Mouse (Mus musculus): Measurements from ENCODE around the gene Glt8d2. TPM values are rescaled to one million over a fixed set of nuclear protein-coding genes. Genes with fewer than 3 reads are reported as not detected.
"Not testable (repeated sequence)": the region's sequence is repeated elsewhere in the genome, so short reads cannot be mapped to it uniquely, and the experiment has no call there.

Gene Glt8d2
- polyA plus RNA-seq, 1 experiment from 2014 or later, result 3.8 TPM

DNA sequence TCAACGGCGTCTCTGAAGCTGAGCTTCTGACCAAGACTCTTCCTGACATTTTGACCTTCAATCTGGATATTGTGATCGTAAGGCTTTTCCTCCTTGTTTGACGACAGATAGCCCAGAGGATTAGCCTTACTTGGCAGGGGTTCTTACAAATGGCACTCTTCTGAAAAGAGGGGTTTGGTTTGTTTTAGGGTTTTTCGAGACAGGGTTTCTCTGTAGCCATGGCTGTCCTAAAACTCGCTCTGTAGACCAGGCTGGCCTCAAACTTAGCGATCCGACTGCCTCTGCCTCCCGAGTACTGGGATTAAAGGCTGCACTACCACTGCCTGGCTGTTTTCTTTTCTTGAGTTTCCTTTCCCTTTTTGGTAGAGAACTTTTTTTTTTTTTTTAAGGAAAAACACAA, 49.0 kb downstream of the Glt8d2 start:
- no peak overlapping the region for H3K27ac ChIP-seq
- ATAC-seq (replicated peaks; ENCODE audit: insufficient number of reproducible peaks, insufficient read depth, low FRiP score, low read depth), result no peak
- 90% methylated on average over 9 of the region's 9 CpGs for WGBS
- no peaks in the 10 kb centered on the region for H3K27me3 ChIP-seq
- H3K9ac ChIP-seq, result no peak overlapping the region
- H3K4me2 ChIP-seq, result no peak overlapping the region
- no peaks in the 10 kb centered on the region for H3K9me3 ChIP-seq (replicated peaks)
- no peak overlapping the region for H3K4me3 ChIP-seq
- H3K36me3 ChIP-seq, result peaks cover 75% of the 10 kb centered on the region
- H3K4me1 ChIP-seq (replicated peaks), result no peaks in the 10 kb centered on the region

DNA sequence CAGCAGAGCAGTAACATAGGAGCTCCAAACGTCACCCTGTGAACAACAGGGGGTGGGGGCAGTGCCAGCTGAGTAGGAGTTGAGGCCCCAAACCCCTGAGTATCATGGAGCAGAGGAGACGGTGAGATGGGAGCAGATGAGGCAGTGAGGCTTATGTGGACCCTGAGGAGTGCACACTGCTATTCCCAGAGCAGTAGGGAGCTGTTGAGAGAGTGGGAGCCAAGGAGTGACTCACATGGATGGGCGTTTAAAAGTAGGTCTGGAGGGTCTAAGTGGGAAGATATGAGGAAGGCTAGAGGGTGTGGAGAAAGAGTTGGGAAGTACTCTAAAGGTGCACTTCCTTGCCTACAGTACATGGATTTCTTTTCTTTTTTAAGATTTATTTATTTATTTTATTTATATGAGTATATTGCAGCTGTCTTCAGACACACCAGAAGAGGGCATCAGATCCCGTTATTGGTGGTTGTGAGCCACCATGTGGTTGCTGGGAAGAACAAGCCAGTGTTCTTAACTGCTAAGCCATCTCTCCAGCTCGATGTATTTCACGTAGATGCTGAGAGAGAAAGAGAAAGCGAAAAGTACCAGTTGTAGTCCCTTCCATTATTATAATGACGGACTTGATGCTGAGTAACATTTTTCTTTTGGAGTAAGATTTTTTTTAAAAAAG, 51.3 kb downstream of the Glt8d2 start:
- no peak overlapping the region for H3K4me3 ChIP-seq
- H3K27me3 ChIP-seq, result no peaks in the 10 kb centered on the region
- H3K36me3 ChIP-seq, result peaks cover 59% of the 10 kb centered on the region
- H3K27ac ChIP-seq, result no peak overlapping the region
- WGBS, result 87% methylated on average over 8 of the region's 8 CpGs
- ATAC-seq (replicated peaks; ENCODE audit: insufficient number of reproducible peaks, insufficient read depth, low FRiP score, low read depth), result no peak
- no peaks in the 10 kb centered on the region for H3K4me1 ChIP-seq (replicated peaks)
- H3K4me2 ChIP-seq, result no peak overlapping the region
- no peak overlapping the region for H3K9ac ChIP-seq
- no peaks in the 10 kb centered on the region for H3K9me3 ChIP-seq (replicated peaks)

GRCm38 (mm10) chr10:82636321-82636720, 54.1 kb downstream of the Glt8d2 start:
- H3K27me3 ChIP-seq, result no peaks in the 10 kb centered on the region
- no peaks in the 10 kb centered on the region for H3K9me3 ChIP-seq (replicated peaks)
- H3K4me3 ChIP-seq, result no peak overlapping the region
- H3K36me3 ChIP-seq, result peaks cover 45% of the 10 kb centered on the region
- no peak overlapping the region for H3K27ac ChIP-seq
- no peak overlapping the region for H3K9ac ChIP-seq
- 92% methylated on average over 3 of the region's 3 CpGs for WGBS
- no peak for ATAC-seq (replicated peaks; ENCODE audit: insufficient number of reproducible peaks, insufficient read depth, low FRiP score, low read depth)
- H3K4me1 ChIP-seq (replicated peaks), result peaks cover 5% of the 10 kb centered on the region
- no peak overlapping the region for H3K4me2 ChIP-seq

DNA sequence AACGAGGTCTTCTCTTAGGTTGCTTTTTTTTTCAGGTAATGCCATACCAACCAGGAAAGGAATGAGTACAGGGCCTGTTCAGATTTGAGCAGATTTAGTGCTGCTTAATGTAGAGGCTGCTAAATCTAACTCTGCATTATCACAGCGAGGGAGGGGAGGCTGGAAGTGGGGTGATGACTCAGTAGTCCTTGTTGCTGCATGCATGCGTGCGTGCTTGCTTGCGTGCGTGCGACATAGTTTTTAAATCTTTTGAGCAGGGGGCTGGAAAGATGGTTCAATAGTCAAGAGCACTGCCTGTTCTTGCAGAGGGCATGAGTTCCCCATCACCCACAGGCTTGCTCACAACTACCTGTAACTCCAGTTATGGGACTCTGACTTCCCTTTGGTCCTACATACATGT, 56.1 kb downstream of the Glt8d2 start:
- H3K27ac ChIP-seq, result no peak overlapping the region
- WGBS, result 96% methylated on average over 7 of the region's 7 CpGs
- H3K9ac ChIP-seq, result no peak overlapping the region
- no peak overlapping the region for H3K4me2 ChIP-seq
- ATAC-seq (replicated peaks; ENCODE audit: insufficient number of reproducible peaks, insufficient read depth, low FRiP score, low read depth), result no peak
- peaks cover 17% of the 10 kb centered on the region for H3K4me1 ChIP-seq (replicated peaks)
- no peak overlapping the region for H3K4me3 ChIP-seq
- no peaks in the 10 kb centered on the region for H3K9me3 ChIP-seq (replicated peaks)
- peaks cover 27% of the 10 kb centered on the region for H3K36me3 ChIP-seq
- no peaks in the 10 kb centered on the region for H3K27me3 ChIP-seq

- Histone ChIP-seq H3K4me2 (no peak overlapping the region), H3K27ac (no peak overlapping the region), H3K4me1 (replicated peaks) (peaks cover 17% of the 10 kb centered on the region), H3K36me3 (peaks cover 18% of the 10 kb centered on the region), H3K4me3 (no peak overlapping the region), H3K27me3 (no peaks in the 10 kb centered on the region), H3K9ac (no peak overlapping the region), H3K9me3 (replicated peaks) (no peaks in the 10 kb centered on the region)
- ATAC-seq (replicated peaks; ENCODE audit: insufficient number of reproducible peaks, insufficient read depth, low FRiP score, low read depth), result no peak
- WGBS, result 95% methylated on average over 12 of the region's 12 CpGs
These were observed 57.8 kb downstream of the Glt8d2 start for GRCm38 (mm10) chr10:82632496-82633280.

DNA sequence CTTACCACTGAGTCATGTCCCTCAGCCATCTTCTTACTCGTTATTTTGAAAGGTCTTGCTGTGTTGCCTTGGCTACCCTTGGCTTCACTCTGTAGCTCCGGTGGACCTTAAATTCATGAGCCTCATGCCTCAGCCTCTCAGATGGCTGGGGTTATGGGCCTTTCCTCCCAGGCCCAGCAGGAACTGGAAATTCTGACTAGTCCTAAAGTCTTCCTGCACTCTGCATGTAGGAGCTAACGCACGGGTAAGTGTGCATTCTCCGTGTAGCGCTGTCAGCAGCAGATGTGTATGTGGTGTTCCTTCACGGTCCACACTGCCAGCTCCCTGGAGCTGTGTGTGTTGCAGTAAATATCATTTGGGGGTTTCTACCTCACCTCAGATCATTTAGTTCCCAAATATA, 59.3 kb downstream of the Glt8d2 start:
- Histone ChIP-seq H3K9me3 (replicated peaks) (no peaks in the 10 kb centered on the region), H3K4me3 (peak overlapping the region; percentile 89), H3K27ac (no peak overlapping the region), H3K4me1 (replicated peaks) (peaks cover 17% of the 10 kb centered on the region), H3K9ac (peak overlapping the region; percentile 14), H3K36me3 (peaks cover 14% of the 10 kb centered on the region; the same call in 1 of the 2 replicates), H3K4me2 (peak overlapping the region; percentile 61), H3K27me3 (no peaks in the 10 kb centered on the region)
- WGBS, result 79% methylated on average over 7 of the region's 7 CpGs
- no peak for ATAC-seq (replicated peaks; ENCODE audit: insufficient number of reproducible peaks, insufficient read depth, low FRiP score, low read depth)

DNA sequence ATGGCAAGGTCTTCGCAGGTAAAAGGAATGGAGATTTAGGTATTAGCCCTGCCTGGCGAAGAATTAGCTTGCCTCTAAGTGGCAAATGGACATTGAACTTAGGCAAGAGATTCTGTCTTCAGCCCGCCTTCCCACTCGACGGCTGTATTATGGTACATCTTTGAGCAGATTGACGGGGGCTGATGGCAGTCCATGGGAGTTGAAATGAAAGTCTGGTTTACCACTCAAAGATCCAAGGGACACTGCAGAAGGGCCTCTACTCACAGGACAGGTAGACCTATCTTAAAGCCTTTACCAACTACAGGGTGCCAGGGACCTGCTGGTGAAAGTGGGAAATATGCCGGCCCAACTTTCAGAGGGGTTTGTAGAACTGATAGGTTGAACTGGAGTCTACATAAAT, 60.0 kb downstream of the Glt8d2 start:
- H3K4me1 ChIP-seq (replicated peaks), result peaks cover 17% of the 10 kb centered on the region
- 0 out of 2 replicates have a peak overlapping the region, but pooled peaks have one; percentile 95 for H3K27ac ChIP-seq
- peak overlapping the region; percentile 85 for H3K9ac ChIP-seq
- no peaks in the 10 kb centered on the region for H3K9me3 ChIP-seq (replicated peaks)
- WGBS, result 15% methylated on average over 7 of the region's 7 CpGs
- H3K4me2 ChIP-seq, result peak overlapping the region; percentile 61
- H3K36me3 ChIP-seq, result peaks cover 14% of the 10 kb centered on the region; the same call in 1 of the 2 replicates
- H3K27me3 ChIP-seq, result no peaks in the 10 kb centered on the region
- H3K4me3 ChIP-seq, result peak overlapping the region; percentile 89
- ATAC-seq (replicated peaks; ENCODE audit: insufficient number of reproducible peaks, insufficient read depth, low FRiP score, low read depth), result no peak

- peak within 1 kb of the TSS; percentile 95 for H3K27ac ChIP-seq
- peak; percentile 98 for ATAC-seq (replicated peaks; ENCODE audit: insufficient number of reproducible peaks, insufficient read depth, low FRiP score, low read depth)
- H3K27me3 ChIP-seq; H3K9me3 ChIP-seq (replicated peaks): not testable (repeated sequence)
- H3K36me3 ChIP-seq, result peaks cover 10% of the 10 kb centered on the region; the same call in 1 of the 2 replicates
- H3K4me2 ChIP-seq, result peak within 1 kb of the TSS; percentile 92
- H3K4me3 ChIP-seq, result peak within 1 kb of the TSS; percentile 89
- H3K9ac ChIP-seq, result peak within 1 kb of the TSS; percentile 85
- under 1% methylated on average over 61 of the region's 78 CpGs for WGBS
- H3K4me1 ChIP-seq (replicated peaks), result peaks cover 17% of the 10 kb centered on the region
These were observed 60.7 kb downstream of the Glt8d2 start, which contains the start of gene Tdg for GRCm38 (mm10) chr10:82629586-82630255. TSS of gene Tdg (plus strand) at chr10:82629828.

DNA sequence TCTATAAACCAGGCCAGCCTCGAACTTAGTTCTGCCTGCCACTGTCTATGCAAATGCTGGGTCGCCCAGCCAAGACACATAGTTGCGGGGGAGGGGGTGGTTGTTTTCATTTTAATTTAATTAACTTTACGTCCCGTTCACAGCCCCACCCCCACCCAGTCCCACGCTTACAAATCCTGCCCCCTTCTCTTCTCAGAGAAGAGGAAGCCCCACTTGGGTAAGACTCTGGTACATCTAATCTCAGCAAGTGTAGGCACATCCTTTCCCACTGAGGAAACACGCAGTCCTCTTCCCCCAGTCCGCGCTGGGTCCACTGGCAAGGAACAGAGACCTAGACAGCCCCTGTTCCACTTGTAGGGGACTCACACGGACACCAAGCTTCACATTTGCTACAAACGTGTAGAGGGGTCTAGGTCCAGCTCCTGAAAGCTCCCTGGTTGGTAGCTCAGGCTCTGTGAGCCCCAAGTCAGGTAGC, 61.3 kb downstream of the Glt8d2 start:
- peaks cover 17% of the 10 kb centered on the region for H3K4me1 ChIP-seq (replicated peaks)
- H3K27me3 ChIP-seq, result no peaks in the 10 kb centered on the region
- H3K4me3 ChIP-seq, result peak overlapping the region; percentile 89
- peak overlapping the region; percentile 92 for H3K4me2 ChIP-seq
- ATAC-seq (replicated peaks; ENCODE audit: insufficient number of reproducible peaks, insufficient read depth, low FRiP score, low read depth), result peak; percentile 21
- peak overlapping the region; percentile 95 for H3K27ac ChIP-seq
- WGBS, result 7% methylated on average over 11 of the region's 11 CpGs
- no peaks in the 10 kb centered on the region for H3K9me3 ChIP-seq (replicated peaks)
- H3K9ac ChIP-seq, result peak overlapping the region; percentile 85
- peaks cover 10% of the 10 kb centered on the region; the same call in 1 of the 2 replicates for H3K36me3 ChIP-seq

GRCm38 (mm10) chr10:82623553-82623932, 66.9 kb downstream of the Glt8d2 start:
- not testable (repeated sequence) for H3K36me3 ChIP-seq; H3K27me3 ChIP-seq; H3K9me3 ChIP-seq (replicated peaks); ATAC-seq (replicated peaks; ENCODE audit: insufficient number of reproducible peaks, insufficient read depth, low FRiP score, low read depth); H3K4me1 ChIP-seq (replicated peaks)
- peak overlapping the region; percentile 90 for H3K9ac ChIP-seq
- H3K4me2 ChIP-seq, result peak overlapping the region; percentile 72
- H3K27ac ChIP-seq, result peak overlapping the region; percentile 94
- H3K4me3 ChIP-seq, result peak overlapping the region; percentile 90
- 11% methylated on average over 2 of the region's 2 CpGs for WGBS
